Mouse (Mus musculus) C2C12 (cell line): ENCODE results near the gene Os9. TPM values are rescaled to one million over a fixed set of nuclear protein-coding genes. Genes with fewer than 3 reads are reported as not detected.

ENCODE experiments used
- H3K27me3 ChIP-seq: one replicate; pipeline ENCODE4 v1.6.1; 2011; ENCODE audit not compliant: control insufficient read depth, insufficient read depth, insufficient read length
- H3K36me3 ChIP-seq: one replicate; pipeline ENCODE4 v1.6.1; 2011; ENCODE audit not compliant: control insufficient read depth, insufficient read depth
- H3K4me3 ChIP-seq: one replicate; pipeline ENCODE4 v1.5.1; 2011; ENCODE audit warnings: mild to moderate bottlenecking, control low read depth; ENCODE audit not compliant: poor library complexity, insufficient read depth, severe bottlenecking
- H3K79me2 ChIP-seq: one replicate; pipeline ENCODE4 v1.6.1; 2011; ENCODE audit not compliant: control insufficient read depth, insufficient read depth
- H3K79me3 ChIP-seq: one replicate; pipeline ENCODE4 v1.6.1; 2011; ENCODE audit warnings: low read depth, control low read depth
- H3ac ChIP-seq: one replicate; pipeline ENCODE3; 2011; ENCODE audit warnings: low read depth; ENCODE audit not compliant: control insufficient read depth, insufficient read length
- CEBPB ChIP-seq: IDR thresholded peaks from one replicate; pipeline ENCODE4 v1.6.1; 2011; ENCODE audit warnings: low read depth, mild to moderate bottlenecking, control low read depth, moderate library complexity
- CTCF ChIP-seq: IDR thresholded peaks from one replicate; pipeline ENCODE4 v1.5.1; 2011; ENCODE audit not compliant: control insufficient read depth, insufficient read depth, insufficient read length
- FOSL1 ChIP-seq: IDR thresholded peaks from one replicate; pipeline ENCODE4 v1.8.0; 2011; ENCODE audit warnings: mild to moderate bottlenecking, low read length; ENCODE audit not compliant: poor library complexity, insufficient read depth, severe bottlenecking
- MAX ChIP-seq: IDR thresholded peaks from one replicate; pipeline ENCODE4 v1.6.1; 2011; ENCODE audit warnings: mild to moderate bottlenecking, control low read depth
- MYOD1 ChIP-seq: IDR thresholded peaks from one replicate; pipeline ENCODE4 v1.6.1; 2011; ENCODE audit warnings: low read depth; ENCODE audit not compliant: control insufficient read depth, insufficient read length
- MYOG ChIP-seq: IDR thresholded peaks from one replicate; pipeline ENCODE4 v1.6.1; 2011; ENCODE audit not compliant: control insufficient read depth, insufficient read length; ENCODE audit errors: extremely low read depth
- USF1 ChIP-seq: IDR thresholded peaks from one replicate; pipeline ENCODE4 v1.6.1; 2011; ENCODE audit warnings: low read depth, mild to moderate bottlenecking, control low read depth, moderate library complexity
- long read RNA-seq, 2 experiments: library from polyadenylated mRNA; unstranded; transcript quantifications; one replicate each; pipeline ENCODE4 v2.0.0; 2019 to 2020
- polyA plus RNA-seq: library from polyadenylated mRNA; unstranded; fragments of >200 nt; fragmentation: generic; extraction: Trizol; gene quantifications from one replicate; pipeline ENCODE4 v1.2.1, GENCODE M21; 2012; ENCODE audit warnings: missing spikeins

Gene Os9
- 35.6 TPM for polyA plus RNA-seq
- long read RNA-seq, experiment 1, transcript Os9-201 (14 exons, 2,458 nt): major isoform, 25 of 45 reads
- long read RNA-seq, experiment 1, partial matches to known transcripts: 17 of 45 reads
- long read RNA-seq, experiment 1, other reads (novel, unspliced or antisense): 1 of 45 reads
- long read RNA-seq, experiment 2, transcript Os9-202 (15 exons, 2,627 nt): minor isoform, 14 of 117 reads
- long read RNA-seq, experiment 2, transcript Os9-201 (14 exons, 2,458 nt): major isoform, 95 of 117 reads
- long read RNA-seq, experiment 2, partial matches to known transcripts: 5 of 117 reads
- long read RNA-seq, experiment 2, other reads (novel, unspliced or antisense): 3 of 117 reads

GRCm38 (mm10) chr10:127121066-127121477 lies at the start of gene Os9:
Gene Os9, minus strand, starts transcription at chr10:127121131.
- Histone ChIP-seq H3K27me3 (no peaks in the 10 kb centered on the region), H3K79me3 (no peaks in the 10 kb centered on the region), H3K4me3 (peak within 1 kb of the TSS; percentile 90), H3K36me3 (peaks cover 20% of the 10 kb centered on the region), H3ac (peak within 1 kb of the TSS; percentile 88), H3K79me2 (no peaks in the 10 kb centered on the region)
- TF ChIP-seq MYOD1 (no peak), FOSL1 (no peak), MAX (no peak), CTCF (no peak), CEBPB (peak; percentile 30)

- no peak for TF ChIP-seq CEBPB
- TF ChIP-seq CTCF: no peak
- Histone ChIP-seq H3K79me2 (no peaks in the 10 kb centered on the region), H3K4me3 (no peak overlapping the region), H3K79me3 (no peaks in the 10 kb centered on the region), H3K27me3 (no peaks in the 10 kb centered on the region), H3K36me3 (no peaks in the 10 kb centered on the region), H3ac (no peak overlapping the region)
Measured at GRCm38 (mm10) chr10:127170002-127170401, 49.1 kb upstream of the Os9 start.

- H3K4me3 ChIP-seq: no peak overlapping the region
- TF ChIP-seq CEBPB (no peak), MYOD1 (no peak), MYOG (no peak), USF1 (no peak), CTCF (no peak), MAX (no peak), FOSL1 (no peak)
- no peaks in the 10 kb centered on the region for H3K79me3 ChIP-seq
- H3K36me3 ChIP-seq: no peaks in the 10 kb centered on the region
- no peak overlapping the region for H3ac ChIP-seq
- H3K27me3 ChIP-seq: no peaks in the 10 kb centered on the region
- no peaks in the 10 kb centered on the region for H3K79me2 ChIP-seq
Measured at GRCm38 (mm10) chr10:127167614-127168192, 46.8 kb upstream of the Os9 start.

- H3K27me3 ChIP-seq: no peaks in the 10 kb centered on the region
- H3K79me3 ChIP-seq: no peaks in the 10 kb centered on the region
- H3K36me3 ChIP-seq: no peaks in the 10 kb centered on the region
- no peak overlapping the region for H3K4me3 ChIP-seq
- no peak overlapping the region for H3ac ChIP-seq
- H3K79me2 ChIP-seq: no peaks in the 10 kb centered on the region
- no peak for TF ChIP-seq CEBPB
- no peak for TF ChIP-seq MYOD1
- TF ChIP-seq CTCF: no peak
- TF ChIP-seq MYOG: no peak
- no peak for TF ChIP-seq MAX
- TF ChIP-seq USF1: no peak
- TF ChIP-seq FOSL1: no peak
Measured at GRCm38 (mm10) chr10:127166771-127167613, 46.1 kb upstream of the Os9 start.

- no peak overlapping the region for H3ac ChIP-seq
- H3K4me3 ChIP-seq: peak overlapping the region; percentile 29
- H3K36me3 ChIP-seq: no peaks in the 10 kb centered on the region
- TF ChIP-seq CEBPB (no peak), USF1 (no peak), MAX (no peak), CTCF (no peak)
- no peaks in the 10 kb centered on the region for H3K79me2 ChIP-seq
- no peaks in the 10 kb centered on the region for H3K79me3 ChIP-seq
- H3K27me3 ChIP-seq: no peaks in the 10 kb centered on the region
Measured at GRCm38 (mm10) chr10:127166404-127166715, 45.4 kb upstream of the Os9 start.
